Mouse (Mus musculus): ENCODE results near the gene Magi2. TPM values are rescaled to one million over a fixed set of nuclear protein-coding genes. Genes with fewer than 3 reads are reported as not detected.

Gene Magi2
- polyA plus RNA-seq, 1 experiment from 2014 or later, result 22.3 TPM

DNA sequence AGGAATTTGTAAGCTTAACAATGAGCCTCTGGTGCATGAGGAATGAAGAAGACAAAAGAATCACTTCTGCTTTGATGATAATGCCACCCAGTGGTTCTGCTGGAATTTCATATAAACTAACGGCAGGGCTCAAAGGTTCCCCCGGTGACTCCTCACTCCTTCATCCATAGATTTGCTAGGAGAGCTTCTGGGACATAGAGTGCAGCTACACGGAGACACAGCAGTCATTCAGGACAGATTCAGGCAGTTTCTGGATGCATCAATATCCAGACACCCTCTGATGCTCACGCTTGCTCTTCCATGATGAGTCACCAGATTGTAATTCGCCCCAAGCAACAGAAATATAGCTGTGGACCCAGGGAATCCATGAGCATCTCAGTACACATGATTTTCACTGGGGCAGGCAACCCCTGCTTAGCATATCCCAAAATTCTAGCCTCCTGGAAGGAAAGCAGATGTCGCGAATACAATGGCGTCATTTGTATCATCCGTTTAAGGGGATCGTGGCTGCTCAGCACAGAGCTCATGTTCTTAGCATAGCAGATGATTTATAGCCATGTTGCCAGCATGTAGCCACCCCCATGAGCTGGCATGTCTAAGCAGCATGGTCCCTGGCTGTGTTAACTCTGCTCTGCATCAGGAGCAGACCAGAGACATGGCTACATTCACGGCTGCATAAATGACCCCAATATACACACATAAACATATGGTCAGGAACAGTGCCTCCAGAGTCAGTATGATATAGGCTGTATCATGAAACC lies 1426.8 kb downstream of the Magi2 start:
- no peak for ATAC-seq (ENCODE audit: low FRiP score)
- no peaks in the 10 kb centered on the region for H3K9me3 ChIP-seq
- no peak overlapping the region for H3K27ac ChIP-seq
- H3K4me2 ChIP-seq, result no peak overlapping the region
- H3K4me3 ChIP-seq (replicated peaks), result no peak overlapping the region
- no peak overlapping the region for H3K9ac ChIP-seq
- H3K4me1 ChIP-seq, result 0 out of 2 replicates have a peak, but pooled peaks cover 4% of the 10 kb centered on the region
- WGBS, result 75% methylated on average over 11 of the region's 11 CpGs
- H3K27me3 ChIP-seq, result no peaks in the 10 kb centered on the region
- no peaks in the 10 kb centered on the region for H3K36me3 ChIP-seq (replicated peaks)

DNA sequence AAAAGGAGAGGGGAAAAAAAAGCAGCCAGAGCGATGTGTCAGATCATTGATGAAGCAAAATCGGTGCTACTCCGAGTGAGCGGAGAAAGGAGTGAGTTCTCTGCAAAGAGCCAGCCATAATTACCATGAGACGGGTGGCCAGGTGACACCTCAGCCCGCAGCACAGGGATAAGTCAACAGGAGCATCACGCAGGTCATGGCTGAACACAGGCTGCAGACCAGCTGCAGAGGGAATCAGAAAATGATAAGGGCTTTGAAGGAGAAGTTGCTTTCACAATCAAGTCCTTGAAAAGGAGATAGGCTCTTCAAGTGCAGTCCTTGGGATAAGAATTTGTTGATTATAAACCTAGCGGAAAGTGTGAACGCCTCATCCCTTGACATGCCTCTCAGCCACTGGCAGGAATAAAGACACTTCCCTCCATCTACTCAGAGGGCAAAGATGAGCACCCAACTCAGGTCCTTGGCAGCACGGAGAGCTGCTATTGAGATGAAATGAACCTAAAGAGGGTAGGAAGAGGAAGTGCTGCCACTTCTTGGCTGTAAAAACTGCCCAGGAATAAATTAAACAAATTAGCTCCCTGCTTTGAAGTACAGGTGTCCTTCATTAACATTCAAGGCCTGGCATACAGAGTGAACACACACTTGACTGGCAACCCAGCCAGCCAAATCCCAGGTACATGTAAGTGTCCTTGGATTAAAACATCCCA lies 1428.1 kb downstream of the Magi2 start:
- 83% methylated on average over 10 of the region's 10 CpGs for WGBS
- Histone ChIP-seq H3K27ac (no peak overlapping the region), H3K9me3 (no peaks in the 10 kb centered on the region), H3K27me3 (no peaks in the 10 kb centered on the region), H3K4me2 (no peak overlapping the region), H3K36me3 (replicated peaks) (no peaks in the 10 kb centered on the region), H3K9ac (no peak overlapping the region), H3K4me1 (0 out of 2 replicates have a peak, but pooled peaks cover 4% of the 10 kb centered on the region), H3K4me3 (replicated peaks) (no peak overlapping the region)
- ATAC-seq (ENCODE audit: low FRiP score), result no peak

DNA sequence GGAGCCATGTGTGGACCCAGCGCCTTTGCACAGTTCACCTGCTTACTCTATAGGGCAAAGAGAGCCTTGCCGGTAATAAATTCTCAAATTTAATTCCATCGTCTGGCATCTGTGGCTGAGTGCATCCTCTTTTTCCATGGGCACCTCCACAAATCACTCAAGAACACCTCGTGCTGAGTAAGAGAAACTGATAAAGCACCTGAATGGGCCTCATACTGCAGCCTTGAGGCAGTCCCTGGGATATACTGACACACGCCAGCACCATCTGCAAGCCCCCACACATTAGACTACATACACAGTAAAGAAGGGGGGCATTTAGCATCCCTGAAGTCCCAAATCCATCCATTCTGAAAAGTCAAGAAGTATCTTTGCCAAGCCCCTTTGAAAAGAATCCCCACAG lies 1430.2 kb downstream of the Magi2 start:
- Histone ChIP-seq H3K4me3 (replicated peaks) (no peak overlapping the region), H3K27me3 (no peaks in the 10 kb centered on the region), H3K36me3 (replicated peaks) (no peaks in the 10 kb centered on the region), H3K9me3 (no peaks in the 10 kb centered on the region), H3K27ac (no peak overlapping the region), H3K4me1 (0 out of 2 replicates have a peak, but pooled peaks cover 4% of the 10 kb centered on the region), H3K9ac (no peak overlapping the region), H3K4me2 (no peak overlapping the region)
- 92% methylated on average over 5 of the region's 5 CpGs for WGBS
- ATAC-seq (ENCODE audit: low FRiP score), result no peak

DNA sequence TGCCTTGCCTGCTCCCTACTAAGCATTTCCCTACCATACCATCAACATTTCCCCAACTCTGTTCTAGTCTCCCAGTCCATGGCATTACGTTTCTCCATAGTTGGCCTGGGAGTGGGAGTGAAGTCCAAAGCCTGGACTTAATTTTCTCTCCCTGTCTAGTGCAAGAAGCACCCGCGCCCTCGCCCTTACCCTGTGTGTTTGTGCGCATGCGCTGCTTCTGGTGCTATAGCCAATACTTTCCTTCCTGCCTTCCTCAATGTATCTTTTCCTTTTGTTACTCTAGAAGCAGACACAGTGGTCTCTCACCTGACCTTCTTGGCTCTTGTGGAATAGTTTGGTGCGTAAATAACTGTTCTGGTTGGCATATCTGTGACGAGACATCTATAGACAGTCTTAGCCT lies 1440.8 kb downstream of the Magi2 start:
- ATAC-seq (ENCODE audit: low FRiP score), result no peak
- H3K27me3 ChIP-seq, result no peaks in the 10 kb centered on the region
- H3K4me1 ChIP-seq, result no peaks in the 10 kb centered on the region
- H3K9ac ChIP-seq, result no peak overlapping the region
- no peaks in the 10 kb centered on the region for H3K9me3 ChIP-seq
- no peak overlapping the region for H3K27ac ChIP-seq
- no peak overlapping the region for H3K4me2 ChIP-seq
- H3K36me3 ChIP-seq (replicated peaks), result no peaks in the 10 kb centered on the region
- no peak overlapping the region for H3K4me3 ChIP-seq (replicated peaks)
- WGBS, result 94% methylated on average over 8 of the region's 8 CpGs

DNA sequence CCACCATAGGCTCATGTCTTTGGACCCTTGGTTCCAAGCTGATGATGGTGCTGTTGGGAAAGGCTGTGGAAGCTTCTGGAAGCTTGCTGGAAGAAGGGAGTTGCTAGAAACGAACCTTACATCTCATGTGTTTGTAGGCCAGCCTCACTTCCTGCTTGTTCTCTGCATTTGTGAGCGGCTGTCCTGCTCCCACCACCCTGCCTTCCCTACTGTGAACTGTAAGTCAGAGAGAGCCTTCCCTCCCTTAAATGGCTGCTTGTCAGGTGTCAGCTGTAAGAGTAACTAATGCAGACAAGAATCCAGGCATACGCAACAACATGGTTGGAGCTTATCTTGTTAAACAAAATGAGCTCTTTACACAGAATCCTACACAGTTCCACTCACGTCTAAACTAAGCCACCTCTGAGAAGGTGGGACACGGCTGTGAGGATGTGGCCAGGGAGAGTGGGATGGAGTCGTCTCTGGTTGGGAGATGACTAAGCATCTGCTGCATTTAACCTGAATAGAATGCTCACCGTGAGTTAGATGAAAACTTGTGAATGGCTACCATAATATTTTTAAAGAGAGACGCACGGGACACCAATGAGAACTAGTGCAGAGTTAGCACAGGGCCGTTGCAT lies 1442.0 kb downstream of the Magi2 start:
- 91% methylated on average over 10 of the region's 10 CpGs for WGBS
- ATAC-seq (ENCODE audit: low FRiP score), result no peak

DNA sequence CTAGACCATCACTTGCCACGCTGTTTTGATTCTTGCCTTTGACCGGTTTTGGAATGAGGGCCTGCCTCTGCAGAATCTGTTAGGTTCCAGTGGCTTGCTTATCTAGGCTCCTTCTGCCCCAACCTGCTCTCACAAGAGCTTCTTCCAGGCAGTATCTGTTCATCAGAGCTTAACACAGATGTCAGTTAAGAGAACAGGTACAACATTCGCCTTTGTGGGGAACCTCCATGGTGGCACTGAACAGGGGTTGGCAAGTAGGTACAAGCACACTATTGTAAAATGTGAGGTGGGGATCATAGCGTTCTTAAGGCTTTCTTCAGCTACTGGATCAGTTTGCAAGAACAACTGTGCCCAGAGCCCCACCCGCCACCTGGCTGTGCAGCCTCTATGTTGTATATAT lies 1442.6 kb downstream of the Magi2 start:
- no peaks in the 10 kb centered on the region for H3K27me3 ChIP-seq
- H3K4me1 ChIP-seq, result no peaks in the 10 kb centered on the region
- H3K9me3 ChIP-seq, result no peaks in the 10 kb centered on the region
- H3K4me3 ChIP-seq (replicated peaks), result no peak overlapping the region
- no peaks in the 10 kb centered on the region for H3K36me3 ChIP-seq (replicated peaks)
- WGBS, result 88% methylated on average over 5 of the region's 5 CpGs
- H3K27ac ChIP-seq, result no peak overlapping the region
- H3K9ac ChIP-seq, result no peak overlapping the region
- H3K4me2 ChIP-seq, result no peak overlapping the region
- no peak for ATAC-seq (ENCODE audit: low FRiP score)

More for the DNA sequence above, 1442.0 kb downstream of the Magi2 start:
- Histone ChIP-seq H3K36me3 (replicated peaks) (no peaks in the 10 kb centered on the region), H3K27me3 (no peaks in the 10 kb centered on the region), H3K4me1 (no peaks in the 10 kb centered on the region), H3K4me2 (no peak overlapping the region), H3K9me3 (no peaks in the 10 kb centered on the region), H3K4me3 (replicated peaks) (no peak overlapping the region), H3K9ac (no peak overlapping the region), H3K27ac (no peak overlapping the region)

DNA sequence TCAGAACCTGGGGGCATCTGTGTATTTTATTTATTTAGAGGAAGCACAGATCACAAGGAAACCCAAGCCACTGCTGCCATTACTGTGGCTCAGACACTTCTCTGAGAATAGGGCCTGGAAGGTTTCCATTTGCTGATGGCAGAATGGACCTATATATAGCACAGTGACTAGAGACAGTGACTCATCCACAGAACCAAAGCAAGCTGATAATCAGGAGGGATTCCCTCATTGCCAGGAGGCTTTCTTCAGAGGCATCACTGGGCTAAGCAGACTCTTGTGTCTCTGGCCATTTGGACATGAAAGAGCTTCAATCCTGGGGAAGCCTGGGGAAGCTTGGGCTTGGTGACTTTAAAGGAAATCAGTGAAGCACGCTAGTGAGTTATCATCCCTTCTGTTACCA lies 1445.0 kb downstream of the Magi2 start:
- no peak overlapping the region for H3K27ac ChIP-seq
- ATAC-seq (ENCODE audit: low FRiP score), result no peak
- no peak overlapping the region for H3K4me3 ChIP-seq (replicated peaks)
- no peak overlapping the region for H3K4me2 ChIP-seq
- no peak overlapping the region for H3K9ac ChIP-seq
- H3K36me3 ChIP-seq (replicated peaks), result no peaks in the 10 kb centered on the region
- 62% methylated on average over 1 of the region's 1 CpGs for WGBS
- peaks cover 10% of the 10 kb centered on the region for H3K4me1 ChIP-seq
- H3K9me3 ChIP-seq, result no peaks in the 10 kb centered on the region
- H3K27me3 ChIP-seq, result no peaks in the 10 kb centered on the region

DNA sequence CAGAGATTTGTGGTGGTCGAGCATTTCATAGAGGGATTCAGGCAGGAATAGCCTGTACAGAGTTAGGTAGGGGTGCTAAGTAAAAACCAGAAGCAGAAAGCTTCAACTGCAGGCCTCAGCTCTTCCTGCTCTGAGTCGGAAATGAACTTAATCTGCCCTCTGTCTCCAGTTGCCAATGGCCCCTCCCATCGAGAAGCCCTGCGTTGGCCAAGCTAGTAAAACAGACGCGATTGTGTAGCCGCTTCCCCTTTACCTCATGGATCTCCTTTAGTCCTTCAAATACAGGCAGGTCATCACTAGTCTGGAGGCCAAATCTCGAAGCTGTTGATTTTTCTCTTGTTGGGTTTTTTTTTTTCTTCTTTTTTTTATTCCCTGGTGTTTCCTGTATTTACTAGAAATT lies 1447.7 kb downstream of the Magi2 start:
- no peak overlapping the region for H3K9ac ChIP-seq
- no peak for ATAC-seq (ENCODE audit: low FRiP score)
- H3K9me3 ChIP-seq, result no peaks in the 10 kb centered on the region
- no peak overlapping the region for H3K27ac ChIP-seq
- H3K4me2 ChIP-seq, result no peak overlapping the region
- H3K36me3 ChIP-seq (replicated peaks), result no peaks in the 10 kb centered on the region
- H3K4me3 ChIP-seq (replicated peaks), result no peak overlapping the region
- no peaks in the 10 kb centered on the region for H3K27me3 ChIP-seq
- peaks cover 14% of the 10 kb centered on the region for H3K4me1 ChIP-seq
- WGBS, result 83% methylated on average over 8 of the region's 8 CpGs

DNA sequence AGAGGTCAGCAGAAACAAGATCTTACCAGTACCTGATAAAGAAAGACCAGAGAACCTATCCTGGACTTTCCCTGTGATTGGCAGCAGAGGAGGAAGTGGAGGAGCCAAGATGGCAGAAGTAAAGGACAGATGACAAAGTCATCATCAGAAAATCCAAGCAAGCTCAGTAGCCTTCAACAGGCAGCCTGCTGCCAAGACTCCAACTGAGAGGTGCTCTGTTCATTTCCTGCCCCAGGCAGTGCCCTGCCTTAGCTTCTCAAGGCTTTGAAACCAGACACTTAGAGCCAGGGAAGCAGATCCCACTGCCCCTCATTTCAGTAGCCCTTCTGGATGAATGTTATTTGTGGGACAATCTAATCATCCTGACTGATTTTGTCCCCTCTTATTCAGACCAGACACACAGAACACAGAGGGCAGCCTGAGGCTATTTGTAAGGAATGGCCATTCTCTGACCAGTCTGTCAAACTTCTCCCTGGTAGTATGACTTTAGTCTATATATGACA lies 1448.4 kb downstream of the Magi2 start:
- H3K36me3 ChIP-seq (replicated peaks), result no peaks in the 10 kb centered on the region
- H3K4me2 ChIP-seq, result no peak overlapping the region
- H3K4me3 ChIP-seq (replicated peaks), result no peak overlapping the region
- no peak overlapping the region for H3K9ac ChIP-seq
- no peaks in the 10 kb centered on the region for H3K9me3 ChIP-seq
- no peak overlapping the region for H3K27ac ChIP-seq
- peaks cover 14% of the 10 kb centered on the region for H3K4me1 ChIP-seq
- no peaks in the 10 kb centered on the region for H3K27me3 ChIP-seq
- ATAC-seq (ENCODE audit: low FRiP score), result no peak

DNA sequence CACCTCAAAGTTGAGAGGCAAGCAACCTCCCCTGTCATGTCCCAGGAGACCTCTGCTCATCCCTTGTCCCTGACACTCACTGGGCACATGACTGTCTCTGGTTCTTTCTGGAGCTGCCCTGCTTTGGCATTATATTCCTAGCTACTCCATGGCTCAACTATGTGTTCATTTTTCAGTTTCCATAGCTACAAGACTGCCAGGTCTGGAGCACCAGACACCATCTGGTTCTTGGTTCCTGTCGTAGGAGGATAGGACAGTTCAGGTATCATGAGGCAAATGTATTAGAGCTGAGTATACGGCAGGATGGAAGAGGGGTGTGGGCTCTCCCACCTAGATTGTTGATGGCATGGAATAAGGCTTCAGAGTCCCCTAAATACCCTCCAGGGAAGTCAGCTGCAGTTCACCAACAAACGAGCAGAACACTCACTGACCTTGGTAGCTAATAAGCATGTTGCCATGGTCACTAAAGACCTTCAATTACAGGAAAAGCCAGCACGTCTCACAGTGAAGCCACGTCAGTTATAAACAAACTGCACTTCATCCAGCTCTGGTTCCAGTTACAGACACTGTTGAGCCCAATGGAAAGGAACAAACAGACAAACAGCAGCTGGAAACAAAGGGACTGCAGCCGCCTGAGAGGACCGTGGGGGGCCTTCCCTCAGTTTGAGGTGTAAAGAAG lies 1449.5 kb downstream of the Magi2 start:
- Histone ChIP-seq H3K27ac (peak overlapping the region; percentile 75), H3K4me1 (peaks cover 17% of the 10 kb centered on the region), H3K9me3 (no peaks in the 10 kb centered on the region), H3K9ac (no peak overlapping the region), H3K27me3 (no peaks in the 10 kb centered on the region), H3K36me3 (replicated peaks) (no peaks in the 10 kb centered on the region), H3K4me3 (replicated peaks) (no peak overlapping the region), H3K4me2 (no peak overlapping the region)
- WGBS, result 14% methylated on average over 7 of the region's 7 CpGs
- peak; percentile 76 for ATAC-seq (ENCODE audit: low FRiP score)

DNA sequence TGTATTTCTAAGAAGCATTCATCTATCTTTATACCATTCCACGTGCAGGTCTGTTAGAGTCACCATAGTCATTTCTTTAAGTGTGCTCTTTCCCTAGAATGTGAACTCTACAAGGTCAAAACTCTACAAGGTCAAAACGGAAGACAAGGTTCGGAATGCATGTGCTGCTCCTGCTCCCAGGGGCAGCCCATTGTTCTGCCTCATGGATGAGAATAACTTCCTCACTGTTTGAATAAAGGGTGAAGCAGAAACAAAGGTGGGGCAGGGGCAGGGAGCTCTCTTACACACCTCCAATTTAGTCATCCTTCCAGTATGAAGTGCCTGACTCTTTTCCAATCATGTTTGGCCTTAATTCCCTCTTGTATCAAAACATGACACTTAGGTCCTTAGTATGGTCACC lies 1450.4 kb downstream of the Magi2 start:
- no peaks in the 10 kb centered on the region for H3K36me3 ChIP-seq (replicated peaks)
- WGBS, result 55% methylated on average over 3 of the region's 3 CpGs
- H3K9me3 ChIP-seq, result no peaks in the 10 kb centered on the region
- H3K4me1 ChIP-seq, result peaks cover 24% of the 10 kb centered on the region
- no peak overlapping the region for H3K9ac ChIP-seq
- H3K27me3 ChIP-seq, result no peaks in the 10 kb centered on the region
- H3K4me2 ChIP-seq, result no peak overlapping the region
- H3K27ac ChIP-seq, result peak overlapping the region; percentile 75
- H3K4me3 ChIP-seq (replicated peaks), result no peak overlapping the region
- ATAC-seq (ENCODE audit: low FRiP score), result no peak

DNA sequence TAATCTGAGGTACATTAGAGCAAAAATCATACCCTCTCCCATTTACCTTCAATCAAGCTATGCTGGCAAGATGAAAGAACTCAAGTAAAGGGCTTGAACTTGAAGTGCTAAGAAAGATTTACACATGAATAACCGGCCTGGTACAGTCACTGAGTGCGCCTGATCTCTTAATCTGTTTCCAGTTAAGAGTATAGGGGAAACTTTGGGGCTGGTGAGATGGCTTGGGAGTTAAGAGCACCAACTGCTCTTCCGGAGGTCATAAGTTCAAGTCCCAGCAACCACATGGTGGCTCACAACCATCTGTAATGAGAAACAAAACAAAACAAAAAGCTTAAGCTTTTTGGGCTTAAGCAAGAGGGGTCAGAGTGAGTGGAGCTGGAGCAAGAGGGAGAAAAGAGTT lies 1451.7 kb downstream of the Magi2 start:
- Histone ChIP-seq H3K9me3 (no peaks in the 10 kb centered on the region), H3K4me2 (no peak overlapping the region), H3K27me3 (no peaks in the 10 kb centered on the region), H3K9ac (no peak overlapping the region), H3K27ac (no peak overlapping the region), H3K36me3 (replicated peaks) (no peaks in the 10 kb centered on the region), H3K4me3 (replicated peaks) (no peak overlapping the region), H3K4me1 (peaks cover 24% of the 10 kb centered on the region)
- 72% methylated on average over 3 of the region's 3 CpGs for WGBS
- ATAC-seq (ENCODE audit: low FRiP score), result no peak
